ENCODE assay signal across 12 mouse cellular contexts in genomic region chr4:105107943-105108640, GRCm38 (mm10). TPM values are rescaled to one million over a fixed set of nuclear protein-coding genes. Genes with fewer than 3 reads are reported as not detected.
A peak's percentile ranks its signal among the peaks of the same experiment; 100 is the strongest.
DNase-seq lines count a peak whose midpoint lies in the region; ATAC-seq and TF ChIP-seq lines count a peak whose summit lies in the region.
"Had no signal": no experiment of that assay in that cellular context is flagged by ENCODE, and none has a peak within 500 bp of the region (broad histone marks: within the 10 kb centered on the region; RNA-seq: fewer than 3 reads in every experiment).

No protein-coding gene starts in this region.

- peak overlapping the region; percentile 94 for H3K9ac ChIP-seq in heart, embryonic 11.5 days (ENCODE audit: low read depth, low read length)
- no peak overlapping the region for H3K9ac ChIP-seq in intestine, postnatal 0 days (ENCODE audit: low read depth, low read length)
- H3K9ac ChIP-seq: limb, embryonic 13.5 days had no signal

- H3K4me3 ChIP-seq in heart, embryonic 11.5 days (ENCODE audit: low read depth, low read length) = peak overlapping the region; percentile 81
- H3K4me3 ChIP-seq in lung, adult 2 months (replicated peaks; ENCODE audit: extremely low read depth, low read depth, low read length) = peak overlapping the region; percentile 39
- peak overlapping the region; percentile 80; the same call in 1 of the 2 replicates for H3K4me3 ChIP-seq in intestine, postnatal 0 days (ENCODE audit: low read depth, low read length)

- 54% methylated on average over 12 of the region's 12 CpGs for WGBS in heart, embryonic 11.5 days (ENCODE audit: insufficient replicate concordance)
- 56% methylated on average over 12 of the region's 12 CpGs for WGBS in lung, adult 2 months
- 75% methylated on average over 12 of the region's 12 CpGs for WGBS in intestine, postnatal 0 days

- peak overlapping the region; percentile 75 for H3K4me2 ChIP-seq in heart, embryonic 11.5 days
- H3K4me2 ChIP-seq in intestine, postnatal 0 days (replicated peaks; ENCODE audit: low read depth) = peak overlapping the region; percentile 96

- no peaks in the 10 kb centered on the region for H3K36me3 ChIP-seq in heart, embryonic 11.5 days (ENCODE audit: control insufficient read depth, insufficient read depth, low read length)
- no peaks in the 10 kb centered on the region for H3K36me3 ChIP-seq in intestine, postnatal 0 days (ENCODE audit: control insufficient read depth, insufficient read depth)
- H3K36me3 ChIP-seq: limb, embryonic 13.5 days had no signal

- H3K27me3 ChIP-seq in heart, embryonic 11.5 days (ENCODE audit: control insufficient read depth, insufficient read depth, low read length) = peaks cover 4% of the 10 kb centered on the region; the same call in 1 of the 2 replicates
- no peaks in the 10 kb centered on the region for H3K27me3 ChIP-seq in intestine, postnatal 0 days (replicated peaks; ENCODE audit: control insufficient read depth, insufficient read depth, low read length)

- intact Hi-C loops in heart, postnatal 25 days (cut with DNase I) = no loop called here

- no peak for ATAC-seq in heart, embryonic 11.5 days (replicated peaks; ENCODE audit: insufficient number of reproducible peaks, low FRiP score, low TSS enrichment)
- no peak for ATAC-seq in intestine, postnatal 0 days
- ATAC-seq: inflammation-experienced regulatory T-cells, adult 6 months had no signal

- H3K27ac ChIP-seq in heart, embryonic 11.5 days (ENCODE audit: low read depth, low read length) = peak overlapping the region; percentile 93
- H3K27ac ChIP-seq in intestine, postnatal 0 days (ENCODE audit: low read depth, low read length) = no peak overlapping the region
- H3K27ac ChIP-seq: limb, embryonic 13.5 days; macrophage had no signal

- no peak for DNase-seq in heart, postnatal 25 days (ENCODE audit: low spot score)
- no peak for DNase-seq in lung, adult 2 months
- no peak for DNase-seq in lung, adult 18-20 months
- peak; percentile 53 for DNase-seq in telencephalon, adult 2 months (ENCODE audit: low read depth, low spot score)
- DNase-seq in thymus, postnatal 10 days (ENCODE audit: low spot score in 2 of 2) = no peak
- DNase-seq in gastrocnemius, adult 18-20 months (ENCODE audit: low spot score) = no peak
- DNase-seq: cerebellum, adult 11-12 months had no signal

- TF ChIP-seq CTCF in lung, adult 2 months (IDR thresholded peaks at IDR 0.05; ENCODE audit: insufficient read depth, low read length) = no peak
- no peak for TF ChIP-seq CTCF in intestine, postnatal 0 days (IDR thresholded peaks at IDR 0.05; ENCODE audit: low read depth)

- no peak for TF ChIP-seq POLR2A in lung, adult 2 months (IDR thresholded peaks at IDR 0.05; ENCODE audit: borderline replicate concordance, extremely low read depth, low read depth, low read length)

- H3K4me1 ChIP-seq in heart, embryonic 11.5 days (ENCODE audit: control insufficient read depth, insufficient read depth, low read length) = peaks cover 4% of the 10 kb centered on the region; the same call in 1 of the 2 replicates
- peaks cover 4% of the 10 kb centered on the region for H3K4me1 ChIP-seq in lung, adult 2 months (ENCODE audit: control insufficient read depth, insufficient read depth, low read length)
- peaks cover 3% of the 10 kb centered on the region; the same call in 1 of the 2 replicates for H3K4me1 ChIP-seq in intestine, postnatal 0 days (replicated peaks; ENCODE audit: control insufficient read depth, insufficient read depth, low read length)

- H3K9me3 ChIP-seq in heart, embryonic 11.5 days (replicated peaks; ENCODE audit: control insufficient read depth, low read length) = no peaks in the 10 kb centered on the region
- H3K9me3 ChIP-seq in intestine, postnatal 0 days (ENCODE audit: control insufficient read depth) = no peaks in the 10 kb centered on the region
- H3K9me3 ChIP-seq: limb, embryonic 13.5 days had no signal

RNA-seq across cellular contexts. Expression of gene Prkaa2, which starts 1.6 kb away (rescaled TPM):
- polyA plus RNA-seq in heart, embryonic 11.5 days (2014; fragmentation: Nextera tagmentation; extraction: Ambion mirVana) = 38.8 and 49.1 TPM in 2 replicates
- total RNA-seq in heart, postnatal 25 days (2021) = 10 to 100 TPM; 79.5 to 80.2 TPM
- polyA plus RNA-seq in lung, adult 2 months (2012; rRNA removed) = 2.7 and 5.2 TPM in 2 replicates
- 10.2 and 10.9 TPM in 2 replicates for polyA plus RNA-seq in intestine, postnatal 0 days (2015; fragmentation: Nextera tagmentation; extraction: Ambion mirVana)
- total RNA-seq in gastrocnemius, adult 18-20 months (2021) = 100 to 1,000 TPM; 134 to 146 TPM
- polyA plus RNA-seq: inflammation-experienced regulatory T-cells, adult 6 months had no signal

RNA-seq across cellular contexts. Expression of gene Plpp3, which starts 49.1 kb away (rescaled TPM):
- 23.8 and 25.7 TPM in 2 replicates for polyA plus RNA-seq in heart, embryonic 11.5 days (2014; fragmentation: Nextera tagmentation; extraction: Ambion mirVana)
- total RNA-seq in heart, postnatal 25 days (2021) = 10 to 100 TPM; 71.9 to 74.8 TPM
- 170 and 187 TPM in 2 replicates for polyA plus RNA-seq in lung, adult 2 months (2012; rRNA removed)
- 84.1 and 84.3 TPM in 2 replicates for polyA plus RNA-seq in intestine, postnatal 0 days (2015; fragmentation: Nextera tagmentation; extraction: Ambion mirVana)
- total RNA-seq in gastrocnemius, adult 18-20 months (2021) = 10 to 100 TPM; 42.6 to 62.5 TPM
